Mouse (Mus musculus): ENCODE results near the gene Sypl.

DNA sequence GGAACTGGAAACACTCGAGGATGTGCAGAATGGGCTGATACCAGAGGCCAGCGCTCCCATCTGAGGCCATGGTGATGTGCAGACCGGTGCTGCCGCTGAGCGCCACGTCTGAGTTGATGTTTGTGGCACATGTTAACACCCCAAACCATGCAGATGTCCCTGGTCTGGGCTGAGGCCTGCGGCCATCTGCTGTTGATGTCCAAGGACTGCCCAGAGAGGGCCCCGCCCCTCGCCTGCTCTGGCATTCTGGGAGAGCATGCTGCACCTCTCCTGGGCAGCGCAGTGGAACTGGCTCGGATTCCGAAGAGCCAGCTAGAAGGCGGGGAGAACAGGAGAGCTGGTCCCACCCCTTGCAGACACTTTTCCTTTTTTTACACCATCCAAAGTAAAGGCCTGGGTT is 75.0 kb downstream of the Sypl start:
- TF ChIP-seq GATA1 (IDR thresholded peaks at IDR 0.05; ENCODE audit: borderline replicate concordance, low read length) (no peak), CTCF (IDR thresholded peaks at IDR 0.05; ENCODE audit: low read depth, low read length) (no peak), TAL1 (conservative IDR thresholded peaks at IDR 0.05; ENCODE audit: low read depth, low read length) (no peak), POLR2AphosphoS5 (IDR thresholded peaks at IDR 0.05; ENCODE audit: insufficient replicate concordance, low read depth, low read length) (no peak), GATA2 (IDR thresholded peaks at IDR 0.05; ENCODE audit: borderline replicate concordance, low read depth, low read length) (no peak)

Data from G1E (cell line).